Mouse (Mus musculus): ENCODE measurements at regions not wholly inside any gene's neighbourhood (a gene's known extent, or its start where the extent isn't known, plus 50 kb on each side); places are given as distances from the start of the nearest gene placed in this dataset.

DNA sequence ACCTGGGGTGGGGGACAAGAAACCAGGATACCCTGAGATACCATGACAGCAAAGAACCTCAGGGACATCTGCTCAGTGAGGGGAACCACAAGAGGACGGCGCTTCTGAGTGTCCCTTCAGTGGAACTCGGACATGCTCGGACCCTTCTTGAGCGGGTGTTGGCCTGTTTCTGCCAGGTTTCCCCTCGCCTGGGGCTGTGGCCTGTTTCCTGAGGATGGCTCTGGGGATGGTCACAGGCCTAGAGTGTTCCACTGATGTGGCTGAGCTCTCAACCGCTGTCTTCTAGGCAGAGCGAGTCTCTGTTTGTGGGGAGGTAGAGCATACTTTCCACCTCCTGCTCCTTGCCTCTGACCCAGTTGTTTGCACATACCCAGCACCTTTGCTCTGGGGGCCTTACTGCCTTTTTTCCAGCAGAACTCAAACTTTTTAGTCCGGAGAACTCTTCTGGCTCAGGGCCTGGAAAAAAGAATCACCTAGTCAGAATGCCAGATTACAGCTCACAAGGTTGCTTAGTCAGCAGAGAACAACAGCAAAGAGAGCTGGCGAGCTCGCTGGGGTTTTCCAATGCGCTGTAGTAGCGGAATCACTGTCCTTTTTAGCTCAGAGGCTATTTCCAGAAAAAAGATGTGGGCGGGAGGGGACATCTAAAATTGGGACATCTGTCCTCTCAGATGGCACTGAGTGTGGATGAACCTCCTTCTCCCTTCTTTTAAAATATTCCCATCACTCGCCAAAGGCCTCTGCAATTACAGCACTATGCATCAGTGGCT, 65.3 kb downstream of the Med10 start:
- Histone ChIP-seq H3K9ac (replicated peaks; ENCODE audit: low read length) (no peak overlapping the region), H3K9me3 (ENCODE audit: control insufficient read depth, low read length) (no peaks in the 10 kb centered on the region), H3K4me1 (ENCODE audit: control insufficient read depth, insufficient read depth, low read length) (no peaks in the 10 kb centered on the region), H3K4me2 (ENCODE audit: low read length) (no peak overlapping the region), H3K27ac (replicated peaks; ENCODE audit: low read depth, low read length) (no peak overlapping the region), H3K4me3 (replicated peaks; ENCODE audit: low read depth, low read length) (no peak overlapping the region), H3K27me3 (ENCODE audit: control insufficient read depth, insufficient read depth, low read length) (no peaks in the 10 kb centered on the region), H3K36me3 (ENCODE audit: control insufficient read depth, insufficient read depth, low read length) (no peaks in the 10 kb centered on the region)
- ATAC-seq (ENCODE audit: low FRiP score, low TSS enrichment) (no peak), DNase-seq (peak; percentile 19)
- 86% methylated on average over 15 of the region's 15 CpGs for WGBS

DNA sequence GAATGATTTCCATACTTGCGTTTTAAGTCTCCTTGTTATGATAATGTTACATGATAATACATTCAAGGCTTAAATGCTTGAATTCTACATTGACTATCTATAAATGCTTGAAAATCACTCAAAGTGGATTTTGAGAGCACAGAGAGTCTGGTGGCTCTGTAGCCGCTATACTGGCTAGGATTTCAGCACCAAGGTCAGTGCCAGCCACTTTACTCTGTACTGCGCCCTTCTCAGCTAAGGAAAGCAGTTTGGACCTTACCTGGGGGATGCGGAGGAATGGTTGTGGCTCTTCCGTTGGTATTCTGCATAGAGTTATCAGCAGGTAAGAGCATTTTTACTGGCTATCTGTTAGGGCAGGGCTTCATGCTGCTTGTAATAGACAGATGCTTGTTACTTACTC, 94.3 kb downstream of the Med10 start:
- ATAC-seq (ENCODE audit: low FRiP score, low TSS enrichment) (no peak), DNase-seq (peak; percentile 51)
- Histone ChIP-seq H3K4me1 (ENCODE audit: control insufficient read depth, insufficient read depth, low read length) (no peaks in the 10 kb centered on the region), H3K27ac (replicated peaks; ENCODE audit: low read depth, low read length) (no peak overlapping the region), H3K27me3 (ENCODE audit: control insufficient read depth, insufficient read depth, low read length) (no peaks in the 10 kb centered on the region), H3K36me3 (ENCODE audit: control insufficient read depth, insufficient read depth, low read length) (no peaks in the 10 kb centered on the region), H3K9me3 (ENCODE audit: control insufficient read depth, low read length) (no peaks in the 10 kb centered on the region), H3K4me2 (ENCODE audit: low read length) (no peak overlapping the region), H3K9ac (replicated peaks; ENCODE audit: low read length) (no peak overlapping the region), H3K4me3 (replicated peaks; ENCODE audit: low read depth, low read length) (no peak overlapping the region)
- 27% methylated on average over 5 of the region's 5 CpGs for WGBS

DNA sequence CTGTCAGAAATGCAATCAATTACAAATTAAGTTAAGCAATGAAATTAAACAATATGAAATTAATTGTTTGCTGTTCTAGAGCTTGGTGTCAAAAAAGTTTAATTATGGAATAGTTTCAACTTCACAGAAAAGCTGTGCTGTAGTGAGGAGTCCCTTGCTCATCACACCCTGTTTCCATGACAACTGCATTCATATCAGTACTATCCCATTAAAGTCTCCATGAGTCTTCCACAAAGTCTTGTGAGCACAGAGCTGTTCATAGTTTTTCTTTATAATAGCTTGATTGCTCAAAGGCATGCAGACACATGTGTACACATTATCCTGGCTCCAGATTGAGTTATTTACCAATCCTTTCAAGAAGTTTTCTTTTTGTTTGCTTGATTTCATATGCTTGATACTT, 98.9 kb downstream of the Med10 start:
- no peaks in the 10 kb centered on the region for H3K4me1 ChIP-seq (ENCODE audit: control insufficient read depth, insufficient read depth, low read length)
- H3K4me3 ChIP-seq (replicated peaks; ENCODE audit: low read depth, low read length), result no peak overlapping the region
- no peak overlapping the region for H3K27ac ChIP-seq (replicated peaks; ENCODE audit: low read depth, low read length)
- H3K9ac ChIP-seq (replicated peaks; ENCODE audit: low read length), result no peak overlapping the region
- ATAC-seq (ENCODE audit: low FRiP score, low TSS enrichment), result no peak
- no peak for DNase-seq
- H3K27me3 ChIP-seq (ENCODE audit: control insufficient read depth, insufficient read depth, low read length), result no peaks in the 10 kb centered on the region
- no peaks in the 10 kb centered on the region for H3K36me3 ChIP-seq (ENCODE audit: control insufficient read depth, insufficient read depth, low read length)
- H3K4me2 ChIP-seq (ENCODE audit: low read length), result no peak overlapping the region
- no peaks in the 10 kb centered on the region for H3K9me3 ChIP-seq (ENCODE audit: control insufficient read depth, low read length)

GRCm38 (mm10) chr13:69906802-69907537, 104.8 kb downstream of the Med10 start:
- Histone ChIP-seq H3K27ac (replicated peaks; ENCODE audit: low read depth, low read length) (no peak overlapping the region), H3K9me3 (ENCODE audit: control insufficient read depth, low read length) (no peaks in the 10 kb centered on the region), H3K4me1 (ENCODE audit: control insufficient read depth, insufficient read depth, low read length) (no peaks in the 10 kb centered on the region), H3K9ac (replicated peaks; ENCODE audit: low read length) (no peak overlapping the region), H3K36me3 (ENCODE audit: control insufficient read depth, insufficient read depth, low read length) (no peaks in the 10 kb centered on the region), H3K4me3 (replicated peaks; ENCODE audit: low read depth, low read length) (no peak overlapping the region), H3K4me2 (ENCODE audit: low read length) (no peak overlapping the region), H3K27me3 (ENCODE audit: control insufficient read depth, insufficient read depth, low read length) (no peaks in the 10 kb centered on the region)
- WGBS, result 69% methylated on average over 15 of the region's 15 CpGs
- no peak for DNase-seq
- ATAC-seq (ENCODE audit: low FRiP score, low TSS enrichment), result no peak

GRCm38 (mm10) chr13:69915796-69916195, 113.6 kb downstream of the Med10 start:
- no peaks in the 10 kb centered on the region for H3K36me3 ChIP-seq (ENCODE audit: control insufficient read depth, insufficient read depth, low read length)
- no peak overlapping the region for H3K4me2 ChIP-seq (ENCODE audit: low read length)
- no peak overlapping the region for H3K27ac ChIP-seq (replicated peaks; ENCODE audit: low read depth, low read length)
- 79% methylated on average over 3 of the region's 3 CpGs for WGBS
- H3K27me3 ChIP-seq (ENCODE audit: control insufficient read depth, insufficient read depth, low read length), result no peaks in the 10 kb centered on the region
- DNase-seq, result no peak
- H3K4me1 ChIP-seq (ENCODE audit: control insufficient read depth, insufficient read depth, low read length), result no peaks in the 10 kb centered on the region
- no peaks in the 10 kb centered on the region for H3K9me3 ChIP-seq (ENCODE audit: control insufficient read depth, low read length)
- ATAC-seq (ENCODE audit: low FRiP score, low TSS enrichment), result no peak
- no peak overlapping the region for H3K9ac ChIP-seq (replicated peaks; ENCODE audit: low read length)
- H3K4me3 ChIP-seq (replicated peaks; ENCODE audit: low read depth, low read length), result no peak overlapping the region

DNA sequence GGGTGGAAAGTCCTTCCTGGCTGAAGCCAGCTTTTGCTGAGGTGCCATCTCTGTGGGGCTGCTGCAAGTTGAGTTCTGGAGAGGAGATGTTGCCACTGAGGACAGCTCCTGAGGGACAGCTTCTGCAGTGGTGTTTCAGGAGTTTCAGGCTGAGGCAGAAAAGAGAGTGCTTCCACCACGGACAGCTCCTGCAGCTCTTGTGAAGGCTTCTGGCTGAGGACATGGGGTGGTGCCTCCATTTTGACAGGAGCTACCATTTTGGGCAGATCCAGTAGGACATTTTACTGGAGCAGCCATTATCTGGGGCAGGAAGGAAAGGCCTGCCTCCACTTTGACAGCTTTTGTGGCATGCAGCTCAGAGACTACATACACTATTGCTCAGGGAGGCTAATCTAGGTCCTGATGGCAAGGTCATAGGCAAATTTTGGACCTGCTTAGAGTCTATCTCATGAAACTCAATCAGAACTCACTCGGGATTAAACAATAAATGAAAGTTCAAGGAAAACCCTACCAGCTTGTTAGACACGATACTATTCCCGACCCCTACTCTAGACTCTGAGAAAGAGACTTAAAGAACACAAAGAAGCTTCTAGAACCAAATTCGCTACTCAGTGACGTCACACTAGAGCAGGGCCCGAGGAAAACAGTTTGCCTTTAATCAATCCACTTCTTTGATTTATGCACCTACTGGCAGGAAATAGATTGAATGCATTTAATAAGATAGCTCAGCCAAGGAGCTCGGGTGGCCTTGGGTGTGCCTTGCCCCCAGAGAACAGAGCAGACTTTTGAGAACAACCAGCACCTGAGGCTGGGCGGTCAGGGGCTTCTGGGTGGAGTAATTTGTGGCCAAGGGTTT, 130.7 kb downstream of the Med10 start:
- H3K27me3 ChIP-seq (ENCODE audit: control insufficient read depth, insufficient read depth, low read length), result no peaks in the 10 kb centered on the region
- no peak overlapping the region for H3K4me3 ChIP-seq (replicated peaks; ENCODE audit: low read depth, low read length)
- H3K36me3 ChIP-seq (ENCODE audit: control insufficient read depth, insufficient read depth, low read length), result no peaks in the 10 kb centered on the region
- H3K9me3 ChIP-seq (ENCODE audit: control insufficient read depth, low read length), result 0 out of 2 replicates have a peak, but pooled peaks cover 2% of the 10 kb centered on the region
- H3K4me2 ChIP-seq (ENCODE audit: low read length), result peak overlapping the region; percentile 45
- H3K4me1 ChIP-seq (ENCODE audit: control insufficient read depth, insufficient read depth, low read length), result peaks cover 16% of the 10 kb centered on the region
- ATAC-seq (ENCODE audit: low FRiP score, low TSS enrichment) (0 out of 2 replicates have a peak, but pooled peaks have one; percentile 9), DNase-seq (no peak)
- 37% methylated on average over 9 of the region's 9 CpGs for WGBS
- peak overlapping the region; percentile 80 for H3K27ac ChIP-seq (replicated peaks; ENCODE audit: low read depth, low read length)
- H3K9ac ChIP-seq (replicated peaks; ENCODE audit: low read length), result no peak overlapping the region; the same call in 1 of the 2 replicates

GRCm38 (mm10) chr13:69933551-69933845, 131.3 kb downstream of the Med10 start:
- no peak overlapping the region; the same call in 1 of the 2 replicates for H3K9ac ChIP-seq (replicated peaks; ENCODE audit: low read length)
- no peak overlapping the region for H3K4me3 ChIP-seq (replicated peaks; ENCODE audit: low read depth, low read length)
- ATAC-seq (ENCODE audit: low FRiP score, low TSS enrichment) (peak; percentile 92), DNase-seq (peak; percentile 95)
- no peaks in the 10 kb centered on the region for H3K27me3 ChIP-seq (ENCODE audit: control insufficient read depth, insufficient read depth, low read length)
- H3K9me3 ChIP-seq (ENCODE audit: control insufficient read depth, low read length), result 0 out of 2 replicates have a peak, but pooled peaks cover 2% of the 10 kb centered on the region
- peaks cover 16% of the 10 kb centered on the region for H3K4me1 ChIP-seq (ENCODE audit: control insufficient read depth, insufficient read depth, low read length)
- WGBS, result 11% methylated on average over 6 of the region's 6 CpGs
- peak overlapping the region; percentile 45 for H3K4me2 ChIP-seq (ENCODE audit: low read length)
- peak overlapping the region; percentile 80 for H3K27ac ChIP-seq (replicated peaks; ENCODE audit: low read depth, low read length)
- no peaks in the 10 kb centered on the region for H3K36me3 ChIP-seq (ENCODE audit: control insufficient read depth, insufficient read depth, low read length)

GRCm38 (mm10) chr13:69939791-69940190, 137.6 kb downstream of the Med10 start:
- Histone ChIP-seq H3K4me2 (ENCODE audit: low read length) (no peak overlapping the region), H3K36me3 (ENCODE audit: control insufficient read depth, insufficient read depth, low read length) (no peaks in the 10 kb centered on the region), H3K4me3 (replicated peaks; ENCODE audit: low read depth, low read length) (no peak overlapping the region), H3K27me3 (ENCODE audit: control insufficient read depth, insufficient read depth, low read length) (no peaks in the 10 kb centered on the region), H3K9me3 (ENCODE audit: control insufficient read depth, low read length) (0 out of 2 replicates have a peak, but pooled peaks cover 2% of the 10 kb centered on the region), H3K27ac (replicated peaks; ENCODE audit: low read depth, low read length) (no peak overlapping the region), H3K9ac (replicated peaks; ENCODE audit: low read length) (no peak overlapping the region), H3K4me1 (ENCODE audit: control insufficient read depth, insufficient read depth, low read length) (peaks cover 4% of the 10 kb centered on the region; the same call in 1 of the 2 replicates)
- 82% methylated on average over 4 of the region's 4 CpGs for WGBS
- ATAC-seq (ENCODE audit: low FRiP score, low TSS enrichment), result no peak
- DNase-seq, result no peak

All from midbrain, embryonic 14.5 days (tissue).